Mouse (Mus musculus): ENCODE measurements at regions not wholly inside any gene's neighbourhood (a gene's known extent, or its start where the extent isn't known, plus 50 kb on each side); places are given as distances from the start of the nearest gene placed in this dataset.

- DNase-seq (ENCODE audit: low read depth, low spot score): no peak
These were observed 115.9 kb downstream of the Evx1 start for GRCm38 (mm10) chr6:52429204-52429552.

GRCm38 (mm10) chr6:52433234-52433633 lies 119.9 kb downstream of the Evx1 start:
- DNase-seq (ENCODE audit: low read depth, low spot score): no peak

GRCm38 (mm10) chr6:52434771-52435170 lies 121.5 kb downstream of the Evx1 start:
- DNase-seq (ENCODE audit: low read depth, low spot score): no peak

GRCm38 (mm10) chr6:52435358-52435757 lies 122.1 kb downstream of the Evx1 start:
- no peak for DNase-seq (ENCODE audit: low read depth, low spot score)

GRCm38 (mm10) chr6:52438366-52438765 lies 125.1 kb downstream of the Evx1 start:
- peak; percentile 61 for DNase-seq (ENCODE audit: low read depth, low spot score)

- DNase-seq (ENCODE audit: low read depth, low spot score): no peak
These were observed 125.9 kb downstream of the Evx1 start for GRCm38 (mm10) chr6:52439204-52439603.

GRCm38 (mm10) chr6:52440160-52440559 lies 126.9 kb downstream of the Evx1 start:
- no peak for DNase-seq (ENCODE audit: low read depth, low spot score)

- DNase-seq (ENCODE audit: low read depth, low spot score): no peak
These were observed 130.1 kb downstream of the Evx1 start for GRCm38 (mm10) chr6:52443112-52443984.

- no peak for DNase-seq (ENCODE audit: low read depth, low spot score)
These were observed 145.5 kb downstream of the Evx1 start for GRCm38 (mm10) chr6:52458828-52459227.

- DNase-seq (ENCODE audit: low read depth, low spot score): no peak
These were observed 147.9 kb downstream of the Evx1 start for GRCm38 (mm10) chr6:52461186-52461585.

GRCm38 (mm10) chr6:52463369-52463768 lies 150.1 kb downstream of the Evx1 start:
- DNase-seq (ENCODE audit: low read depth, low spot score): no peak

- no peak for DNase-seq (ENCODE audit: low read depth, low spot score)
These were observed 151.3 kb downstream of the Evx1 start for GRCm38 (mm10) chr6:52464571-52464970.

GRCm38 (mm10) chr6:52465834-52466525 lies 152.7 kb downstream of the Evx1 start:
- no peak for DNase-seq (ENCODE audit: low read depth, low spot score)

GRCm38 (mm10) chr6:52470831-52471230 lies 157.5 kb downstream of the Evx1 start:
- DNase-seq (ENCODE audit: low read depth, low spot score): no peak

GRCm38 (mm10) chr6:52471384-52471957 lies 158.2 kb downstream of the Evx1 start:
- no peak for DNase-seq (ENCODE audit: low read depth, low spot score)

- DNase-seq (ENCODE audit: low read depth, low spot score): no peak
These were observed 158.7 kb downstream of the Evx1 start for GRCm38 (mm10) chr6:52472008-52472407.

GRCm38 (mm10) chr6:52473042-52473589 lies 159.8 kb downstream of the Evx1 start:
- no peak for DNase-seq (ENCODE audit: low read depth, low spot score)

GRCm38 (mm10) chr6:52473924-52474323 lies 160.6 kb downstream of the Evx1 start:
- DNase-seq (ENCODE audit: low read depth, low spot score): no peak

- DNase-seq (ENCODE audit: low read depth, low spot score): no peak
These were observed 162.4 kb downstream of the Evx1 start for GRCm38 (mm10) chr6:52475676-52476075.

- DNase-seq (ENCODE audit: low read depth, low spot score): no peak
These were observed 163.3 kb downstream of the Hibadh start for GRCm38 (mm10) chr6:52476907-52477306.

- DNase-seq (ENCODE audit: low read depth, low spot score): no peak
These were observed 162.8 kb downstream of the Hibadh start for GRCm38 (mm10) chr6:52477380-52477779.

GRCm38 (mm10) chr6:52478624-52479023 lies 161.6 kb downstream of the Hibadh start:
- DNase-seq (ENCODE audit: low read depth, low spot score): no peak

Data from mesoderm, embryonic 11.5 days (tissue).